Mouse (Mus musculus) colon, adult 2 months (tissue): ENCODE measurements around the gene Ncoa3. TPM values are rescaled to one million over a fixed set of nuclear protein-coding genes. Genes with fewer than 3 reads are reported as not detected.

Experiments used
- polyA plus RNA-seq: library from polyadenylated mRNA; depleted of rRNA; stranded (reverse); fragments of >200 nt; gene quantifications from 2 replicates; pipeline ENCODE4 v1.2.3, GENCODE M21; 2012; rRNA removed

The Ncoa3 gene
- polyA plus RNA-seq = 41.4 and 44.2 TPM in 2 replicates

DNA sequence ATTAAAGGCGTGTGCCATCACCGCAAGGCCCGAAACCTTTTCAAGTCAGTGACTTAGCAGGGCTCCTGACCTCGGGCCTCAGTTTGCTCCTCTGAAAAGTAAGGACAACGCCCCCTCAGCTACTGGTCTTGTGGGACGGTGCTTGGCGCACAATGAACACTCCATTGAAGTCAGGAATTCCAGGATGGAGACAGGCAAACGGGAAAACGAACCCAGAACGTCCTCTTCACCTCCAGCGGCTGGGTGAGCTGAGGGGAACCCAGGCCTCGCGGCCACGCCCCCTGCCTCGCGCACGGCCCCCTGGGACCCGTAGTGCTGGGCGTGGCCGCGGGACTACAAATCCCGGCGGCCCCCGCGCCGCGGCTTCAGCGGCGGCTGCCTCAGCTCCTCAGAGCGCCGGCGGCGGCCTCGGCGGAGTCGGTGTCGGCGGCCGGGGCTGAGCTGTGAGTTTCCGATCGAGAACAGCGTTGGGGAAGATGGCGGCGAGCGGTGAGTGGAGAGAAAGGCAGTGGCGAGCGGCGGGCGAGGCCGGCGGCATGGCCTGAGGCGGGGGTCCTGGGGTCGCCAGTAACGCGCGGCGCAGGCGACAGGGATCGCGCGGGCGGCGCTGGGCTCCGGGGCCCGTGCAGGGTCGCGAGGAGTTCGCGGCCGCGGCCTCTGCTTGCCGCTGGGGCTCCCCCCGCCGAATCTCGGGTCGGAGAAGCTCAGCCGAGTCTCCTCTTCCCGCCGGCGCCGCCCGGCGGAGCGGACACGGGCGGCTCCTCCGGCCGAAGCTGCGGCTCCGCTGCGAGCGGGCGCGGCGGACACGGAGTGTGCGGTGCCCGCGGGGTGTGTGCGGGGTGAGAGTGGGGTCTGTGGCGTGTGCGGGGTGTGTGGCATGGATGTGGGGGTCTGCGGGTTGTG lies at the start of gene Ncoa3:
Gene Ncoa3, plus strand, starts transcription at position 367 of the 903 bp plus-strand sequence.

Other genes with a start within 250 kb of the Ncoa3 start
- 24.8 and 31.1 TPM in 2 replicates for gene Zmynd8, start 93.6 kb upstream of the Ncoa3 start, polyA plus RNA-seq
- 31.1 and 33.2 TPM in 2 replicates for gene Sulf2, start 163.0 kb downstream of the Ncoa3 start, polyA plus RNA-seq